Comparison of ENCODE assay signal across 8 mouse cellular contexts in the genomic region with DNA sequence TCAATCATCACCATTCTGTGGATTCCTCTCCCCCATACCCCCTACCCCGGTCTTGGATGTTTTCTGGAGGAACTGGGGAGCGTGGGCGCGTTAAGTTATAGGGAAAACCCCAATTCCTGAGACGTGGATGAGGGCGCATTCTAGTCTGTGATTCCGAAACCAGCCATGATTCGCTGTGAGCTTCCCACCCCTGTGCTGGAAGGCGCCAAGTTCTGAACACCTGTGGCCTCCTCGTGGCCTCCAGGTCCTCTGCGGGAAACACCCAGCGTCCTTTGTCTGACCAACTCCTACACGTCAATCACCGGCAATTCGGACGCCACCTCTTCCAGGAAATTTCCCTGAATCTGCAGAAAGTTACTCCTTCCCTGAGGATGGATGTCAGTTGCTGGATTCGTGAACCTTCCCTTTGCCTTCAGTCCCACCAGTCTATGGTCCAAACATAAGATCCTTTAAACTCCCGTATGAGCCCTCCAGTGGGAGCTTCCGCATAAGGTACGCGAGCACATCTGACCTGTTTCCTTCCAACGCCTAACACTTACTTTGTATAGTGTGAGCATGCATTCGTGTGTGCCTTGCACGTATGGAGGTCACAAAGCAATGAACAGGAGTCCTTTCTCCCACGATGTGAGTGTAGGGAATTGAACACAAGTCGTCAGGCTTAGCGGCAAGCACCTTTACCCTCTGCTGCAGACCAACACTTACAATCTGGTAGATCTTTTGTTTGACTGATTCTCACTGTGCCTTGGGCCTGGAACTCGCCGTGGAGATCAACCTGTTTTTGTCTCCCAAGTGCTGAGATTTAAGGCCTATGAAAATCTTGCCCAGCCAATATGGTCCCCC. TPM values are rescaled to one million over a fixed set of nuclear protein-coding genes. Genes with fewer than 3 reads are reported as not detected.
DNase-seq lines count a peak whose midpoint lies in the region; ATAC-seq and TF ChIP-seq lines count a peak whose summit lies in the region.

No protein-coding gene starts in this region.

- H3K79me2 ChIP-seq in heart, adult 2 months (replicated peaks; ENCODE audit: control insufficient read depth, insufficient read depth, low read length) = peaks cover 3% of the 10 kb centered on the region

- H3K4me1 ChIP-seq in heart, adult 2 months (ENCODE audit: control insufficient read depth, insufficient read depth, low read length) = peaks cover 7% of the 10 kb centered on the region
- peaks cover 59% of the 10 kb centered on the region for H3K4me1 ChIP-seq in G1E (ENCODE audit: insufficient read depth, low read depth, low read length)

- no peaks in the 10 kb centered on the region for H3K27me3 ChIP-seq in heart, adult 2 months (ENCODE audit: control insufficient read depth, insufficient read depth, low read length)
- no peaks in the 10 kb centered on the region for H3K27me3 ChIP-seq in G1E (ENCODE audit: insufficient read depth, low read length)

- peak overlapping the region; percentile 93 for H3K27ac ChIP-seq in heart, adult 2 months

- 0 out of 2 replicates have a peak, but pooled peaks have one; percentile 4 for TF ChIP-seq EP300 in heart, adult 2 months (IDR thresholded peaks at IDR 0.05; ENCODE audit: insufficient read depth, low read depth, low read length)

- WGBS in heart, adult 2 months = under 1% methylated on average over 29 of the region's 29 CpGs

- no peaks in the 10 kb centered on the region for H3K9me3 ChIP-seq in G1E (replicated peaks)

- intact Hi-C loops in heart, adult 2 months (cut with DNase I) = loop anchor here (5.0 kb wide), 1 partner anchor 65 kb away; a partner anchor contains a TSS

- no peaks in the 10 kb centered on the region for H3K36me3 ChIP-seq in heart, adult 2 months (ENCODE audit: control insufficient read depth, insufficient read depth, low read length)
- H3K36me3 ChIP-seq in G1E (replicated peaks) = peaks cover 68% of the 10 kb centered on the region

- H3K4me3 ChIP-seq in heart, adult 2 months = peak overlapping the region; percentile 64
- H3K4me3 ChIP-seq in G1E (ENCODE audit: low read depth, low read length) = peak overlapping the region; percentile 77

- peak overlapping the region; percentile 69 for H3K9ac ChIP-seq in heart, adult 2 months (ENCODE audit: low read depth, low read length)

- no peak for ATAC-seq in G1E (ENCODE audit: extremely low read depth, insufficient number of reproducible peaks, low FRiP score, poor library complexity, severe bottlenecking)
- peak; percentile 4 to 10; a peak in 1 of 4 replicates for ATAC-seq in hematopoietic stem cell, adult 5-6 weeks (replicated peaks in 1 of 2; ENCODE audit: insufficient read depth in 1 of 2, low FRiP score in 2 of 2, low TSS enrichment in 1 of 2, low read depth in 1 of 2, poor library complexity in 2 of 2, severe bottlenecking in 2 of 2)
- ATAC-seq in megakaryocyte progenitor cell, adult 5-6 weeks (replicated peaks; ENCODE audit: poor library complexity) = peak; percentile 3; the same call in 1 of the 2 replicates

- peak; percentile 85 for TF ChIP-seq POLR2A in heart, adult 2 months (IDR thresholded peaks at IDR 0.05; ENCODE audit: insufficient read depth, low read depth, low read length)

- no peak for DNase-seq in heart, adult 2 months
- no peak for DNase-seq in heart, postnatal 4 days
- DNase-seq in G1E (ENCODE audit: low spot score) = no peak
- no peak for DNase-seq in layer of hippocampus, adult 8-10 months (ENCODE audit: low spot score in 2 of 2)
- no peak for DNase-seq in cerebellum, postnatal 36 days
- no peak for DNase-seq in adipocyte (ENCODE audit: low spot score)

- TF ChIP-seq CTCF in heart, adult 2 months (IDR thresholded peaks at IDR 0.05) = no peak
- no peak for TF ChIP-seq CTCF in G1E (IDR thresholded peaks at IDR 0.05; ENCODE audit: low read depth, low read length)

RNA-seq across cellular contexts. Expression of a gene that starts 0.7 kb away (rescaled TPM):
- total RNA-seq in heart, adult 2 months (2021) = 10 to 100 TPM; 85.4 to 98.0 TPM
- 96.7 and 139 TPM in 2 replicates for polyA plus RNA-seq in heart, adult 2 months (2012; rRNA removed)
- total RNA-seq in heart, postnatal 4 days (2021) = 100 to 1,000 TPM; 306 to 324 TPM
- total RNA-seq in G1E (2014; fragmentation: Nextera tagmentation) (165 and 169 TPM in 2 replicates), G1E (2017) (97.2 and 113 TPM in 2 replicates)
- polyA plus RNA-seq in G1E (2012) = 89.5 and 105 TPM in 2 replicates
- 156 and 185 TPM in 2 replicates for total RNA-seq in hematopoietic stem cell, adult 5-6 weeks (2017)
- 147 and 153 TPM in 2 replicates for total RNA-seq in megakaryocyte progenitor cell, adult 5-6 weeks (2015)
- 113 and 135 TPM in 2 replicates for total RNA-seq in megakaryocyte progenitor cell, adult 5-6 weeks (2017)
- total RNA-seq in layer of hippocampus, adult 8-10 months (2022) = 100 to 1,000 TPM; 167 to 173 (median 172) TPM

RNA-seq across cellular contexts. Expression of a gene that starts 10.3 kb away (rescaled TPM):
- total RNA-seq in heart, adult 2 months (2021) = 10 to 100 TPM; 24.4 to 26.0 TPM
- 55.6 and 62.6 TPM in 2 replicates for polyA plus RNA-seq in heart, adult 2 months (2012; rRNA removed)
- total RNA-seq in heart, postnatal 4 days (2021) = 10 to 100 TPM; 42.0 to 43.0 TPM
- total RNA-seq in G1E (2014; fragmentation: Nextera tagmentation) (129 and 135 TPM in 2 replicates), G1E (2017) (107 and 135 TPM in 2 replicates)
- polyA plus RNA-seq in G1E (2012) = 65.6 and 87.1 TPM in 2 replicates
- 75.7 and 137 TPM in 2 replicates for total RNA-seq in hematopoietic stem cell, adult 5-6 weeks (2017)
- total RNA-seq in megakaryocyte progenitor cell, adult 5-6 weeks (2015) = 71.9 and 79.5 TPM in 2 replicates
- total RNA-seq in megakaryocyte progenitor cell, adult 5-6 weeks (2017) = 70.4 and 89.4 TPM in 2 replicates
- 10 to 100 TPM; 42.1 to 52.0 (median 45.0) TPM for total RNA-seq in layer of hippocampus, adult 8-10 months (2022)

RNA-seq across cellular contexts. Expression of a gene that starts 11.4 kb away (rescaled TPM):
- 10 to 100 TPM in 1 of 2 experiments, 1 to 10 TPM in 1; 9.5 to 11.5 TPM for total RNA-seq in heart, adult 2 months (2021)
- 16.8 and 19.2 TPM in 2 replicates for polyA plus RNA-seq in heart, adult 2 months (2012; rRNA removed)
- 10 to 100 TPM; 21.7 to 25.2 TPM for total RNA-seq in heart, postnatal 4 days (2021)
- total RNA-seq in G1E (2014; fragmentation: Nextera tagmentation) = 11.1 and 13.9 TPM in 2 replicates
- 15.6 and 20.4 TPM in 2 replicates for total RNA-seq in G1E (2017)
- polyA plus RNA-seq in G1E (2012) = 65.9 and 74.6 TPM in 2 replicates
- 19.8 and 35.1 TPM in 2 replicates for total RNA-seq in hematopoietic stem cell, adult 5-6 weeks (2017)
- total RNA-seq in megakaryocyte progenitor cell, adult 5-6 weeks (2015) = 22.6 and 25.9 TPM in 2 replicates
- 26.2 and 28.0 TPM in 2 replicates for total RNA-seq in megakaryocyte progenitor cell, adult 5-6 weeks (2017)
- 1 to 10 TPM; 2.3 to 6.1 (median 4.3) TPM for total RNA-seq in layer of hippocampus, adult 8-10 months (2022)

RNA-seq across cellular contexts. Expression of a gene that starts 12.4 kb away (rescaled TPM):
- 1 to 10 TPM; 1.5 to 2.1 TPM for total RNA-seq in heart, adult 2 months (2021)
- polyA plus RNA-seq in heart, adult 2 months (2012; rRNA removed) = 8.4 and 9.7 TPM in 2 replicates
- 1 to 10 TPM; 4.4 to 5.1 TPM for total RNA-seq in heart, postnatal 4 days (2021)
- total RNA-seq in G1E (2014; fragmentation: Nextera tagmentation) = 0.53 and 2.4 TPM in 2 replicates
- total RNA-seq in G1E (2017) = 0.11 and 0.23 TPM in 2 replicates
- 0.28 and 0.33 TPM in 2 replicates for polyA plus RNA-seq in G1E (2012)
- 0.20 TPM in 1 of 2 replicates, not detected in the other for total RNA-seq in hematopoietic stem cell, adult 5-6 weeks (2017)
- 0.42 and 0.54 TPM in 2 replicates for total RNA-seq in megakaryocyte progenitor cell, adult 5-6 weeks (2015)
- total RNA-seq in megakaryocyte progenitor cell, adult 5-6 weeks (2017) = 0.25 and 1.6 TPM in 2 replicates
- 100 to 1,000 TPM; 123 to 144 (median 137) TPM for total RNA-seq in layer of hippocampus, adult 8-10 months (2022)

RNA-seq across cellular contexts. Expression of a gene that starts 29.1 kb away (rescaled TPM):
- 10 to 100 TPM; 45.5 to 46.6 TPM for total RNA-seq in heart, adult 2 months (2021)
- 33.9 and 36.0 TPM in 2 replicates for polyA plus RNA-seq in heart, adult 2 months (2012; rRNA removed)
- 10 to 100 TPM; 78.5 to 80.3 TPM for total RNA-seq in heart, postnatal 4 days (2021)
- total RNA-seq in G1E (2014; fragmentation: Nextera tagmentation) = 66.0 and 111 TPM in 2 replicates
- total RNA-seq in G1E (2017) = 11.3 and 13.5 TPM in 2 replicates
- 203 and 244 TPM in 2 replicates for polyA plus RNA-seq in G1E (2012)
- total RNA-seq in hematopoietic stem cell, adult 5-6 weeks (2017) = 11.3 and 13.8 TPM in 2 replicates
- total RNA-seq in megakaryocyte progenitor cell, adult 5-6 weeks (2015) = 19.5 and 21.9 TPM in 2 replicates
- total RNA-seq in megakaryocyte progenitor cell, adult 5-6 weeks (2017) = 8.7 and 11.2 TPM in 2 replicates
- total RNA-seq in layer of hippocampus, adult 8-10 months (2022) = 100 to 1,000 TPM; 163 to 173 (median 167) TPM
